Mouse (Mus musculus) adrenal gland, postnatal 25 days (tissue): ENCODE data around the gene Apod. TPM values are rescaled to one million over a fixed set of nuclear protein-coding genes. Genes with fewer than 3 reads are reported as not detected.
"Not testable (repeated sequence)": the region's sequence is repeated elsewhere in the genome, so short reads cannot be mapped to it uniquely, and the experiment has no call there.

ENCODE experiments used
- DNase-seq: peaks from one replicate; pipeline ENCODE4 v3.0.0; 2021; ENCODE audit warnings: mixed read lengths
- total RNA-seq: library from RNA; stranded (reverse); gene quantifications from 2 replicates; pipeline ENCODE4 v1.2.3, GENCODE M21; 2021

Apod gene
- total RNA-seq, 1 experiment from 2014 or later, result 7.6 TPM

DNA sequence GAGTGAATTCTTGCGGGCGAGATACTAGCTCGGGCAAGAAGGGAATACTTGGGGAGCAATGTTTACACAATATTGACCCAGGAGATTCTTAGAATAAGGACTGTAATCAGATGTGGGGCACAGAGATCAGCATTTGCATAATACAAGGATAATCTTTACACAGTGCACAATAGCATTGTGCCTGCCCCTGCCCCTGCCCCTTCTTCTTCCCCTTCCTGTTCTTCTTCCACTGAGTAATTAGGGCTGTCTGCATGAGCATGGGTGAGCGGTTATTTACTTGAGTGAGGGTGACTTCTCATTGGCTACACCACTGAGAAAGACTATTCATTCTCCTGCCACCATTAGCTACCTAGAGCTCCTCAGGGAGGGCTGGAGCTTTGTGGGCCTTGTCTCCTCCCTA lies 6.9 kb upstream of the Apod start:
- no peak for DNase-seq

DNA sequence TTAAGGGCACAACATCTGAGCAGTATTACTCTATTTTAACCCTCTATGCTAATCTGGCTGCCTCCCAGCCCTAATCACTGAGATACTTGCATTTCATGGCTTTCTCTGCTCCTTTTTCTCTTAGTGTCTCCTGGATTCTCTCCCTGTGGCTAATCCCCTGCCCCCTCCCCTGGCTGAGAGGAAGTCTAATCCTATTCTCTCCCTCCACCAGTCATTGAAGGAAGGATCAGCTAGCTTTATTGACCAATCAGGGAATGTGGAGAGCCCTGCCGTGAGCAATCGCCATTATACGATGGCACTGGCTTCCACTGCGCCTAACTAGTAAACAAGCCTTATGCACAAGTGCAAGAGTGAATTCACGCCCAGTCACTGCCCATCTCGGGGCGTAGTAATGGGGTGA lies 6.3 kb upstream of the Apod start:
- DNase-seq, result no peak

DNA sequence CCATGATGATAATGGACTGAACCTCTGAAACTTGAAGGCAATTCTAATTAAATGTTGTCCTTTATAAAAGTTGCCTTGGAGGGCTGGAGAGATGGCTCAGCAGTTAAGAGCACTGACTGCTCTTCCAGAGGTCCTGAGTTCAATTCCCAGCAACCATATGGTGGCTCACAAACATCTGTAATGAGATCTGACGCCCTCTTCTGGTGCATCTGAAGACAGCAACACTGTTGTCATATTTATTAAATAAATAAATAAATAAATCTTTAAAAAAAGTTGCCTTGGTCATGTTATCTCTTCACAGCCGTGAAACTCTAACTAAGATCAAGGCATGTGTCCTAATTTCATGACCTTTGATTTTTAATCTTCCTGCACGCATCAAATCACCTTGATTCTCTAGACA lies 5.1 kb upstream of the Apod start:
- not testable (repeated sequence) for DNase-seq

DNA sequence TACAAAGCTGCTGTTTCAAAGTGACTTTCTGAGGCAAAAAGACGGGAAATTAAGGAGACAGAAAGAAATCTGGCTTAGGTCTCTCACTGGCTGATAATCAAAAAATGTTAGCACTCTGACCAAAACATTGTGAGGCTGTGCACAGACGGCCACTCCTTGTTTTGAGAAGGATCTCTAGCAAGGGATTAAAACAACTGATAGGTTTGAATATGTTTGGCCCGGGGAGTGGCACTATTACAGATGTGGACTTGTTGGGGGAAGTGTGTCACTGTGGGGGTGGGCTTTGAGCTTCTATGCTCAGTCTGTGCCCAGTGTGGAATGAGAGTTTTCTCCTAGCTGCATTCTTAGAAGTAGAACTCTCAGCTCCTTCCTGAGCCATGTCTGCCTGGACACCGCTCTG lies 4.7 kb upstream of the Apod start:
- DNase-seq, result no peak

DNA sequence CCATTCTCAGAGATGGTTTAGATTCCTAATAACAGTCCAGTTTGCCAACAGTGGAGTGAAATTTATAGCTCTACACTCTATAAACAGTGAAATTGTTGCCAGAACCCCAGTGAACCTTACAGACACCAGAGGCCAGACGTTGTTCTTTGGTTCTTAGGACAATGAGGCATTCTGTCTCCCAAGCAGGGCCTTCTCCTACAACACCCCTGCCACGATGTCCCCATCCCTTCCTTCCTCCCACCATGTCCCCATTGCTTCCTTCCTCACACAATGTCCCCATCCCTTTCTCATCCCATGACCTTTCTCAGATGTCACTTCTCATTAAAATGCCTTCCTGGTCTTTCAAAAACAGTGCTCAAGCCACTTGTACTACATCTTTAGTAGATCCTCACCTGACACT lies 3.8 kb upstream of the Apod start:
- DNase-seq, result no peak

DNA sequence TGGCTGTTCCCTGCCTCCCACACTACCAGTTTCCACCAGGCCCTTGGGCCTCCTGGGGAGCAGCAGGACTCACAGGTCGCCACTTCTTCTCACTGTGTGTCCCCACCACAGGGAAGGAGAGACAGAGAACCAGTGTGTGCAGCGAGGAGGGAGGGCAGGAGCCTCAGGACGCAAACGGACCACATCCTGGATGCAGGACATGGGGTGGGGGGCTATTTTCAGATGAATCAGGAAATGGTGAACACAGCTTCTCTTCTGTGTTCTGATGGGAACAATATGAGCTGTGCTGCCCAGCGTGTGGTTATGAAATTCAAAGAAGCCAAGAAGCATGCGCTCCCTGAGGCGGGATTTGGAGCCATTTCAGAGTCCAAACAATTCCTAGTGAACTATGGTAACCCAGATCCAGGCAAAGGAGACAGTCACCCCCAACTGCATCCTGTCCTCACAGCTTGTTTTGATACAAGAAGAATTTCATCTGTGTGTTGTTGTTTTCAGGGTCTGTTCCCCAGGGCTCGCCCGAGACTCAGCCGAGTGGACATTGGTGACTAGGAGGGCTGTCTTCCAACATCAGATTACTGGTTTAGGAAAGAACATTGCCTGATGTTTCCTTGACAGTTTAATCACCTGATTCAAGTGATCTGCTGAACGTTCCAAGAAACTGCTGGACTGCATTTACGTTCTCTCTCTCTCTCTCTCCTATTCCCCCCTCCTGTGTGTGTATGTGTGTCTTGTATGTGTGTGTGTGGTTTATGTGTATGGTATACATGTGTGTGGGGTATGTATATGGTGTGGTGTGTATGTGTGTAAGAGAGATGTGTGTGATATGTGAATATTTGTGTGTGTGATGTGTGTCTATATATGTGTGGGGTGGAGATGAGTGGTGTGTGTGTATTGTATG lies 1.9 kb upstream of the Apod start:
- not testable (repeated sequence) for DNase-seq

DNA sequence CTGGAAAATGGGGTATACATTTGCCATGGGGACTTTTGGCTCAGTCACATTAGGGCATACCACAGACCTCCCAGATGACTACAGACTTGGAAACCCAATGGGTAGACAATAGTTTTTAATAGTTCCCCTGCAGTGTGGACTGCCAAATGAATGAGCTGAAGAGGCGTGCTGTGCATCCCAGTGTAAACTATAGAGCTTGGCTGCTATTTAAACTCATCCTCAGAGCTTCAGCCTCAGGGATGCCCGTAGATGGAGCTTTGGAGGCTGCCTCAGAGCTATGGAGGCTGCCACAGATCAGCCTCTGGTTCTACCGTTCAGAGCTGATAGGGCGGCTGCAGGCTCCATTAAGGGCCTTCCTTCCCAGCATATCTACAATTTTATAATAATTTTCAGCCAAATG lies 686 bp upstream of the Apod start:
- DNase-seq, result no peak

DNA sequence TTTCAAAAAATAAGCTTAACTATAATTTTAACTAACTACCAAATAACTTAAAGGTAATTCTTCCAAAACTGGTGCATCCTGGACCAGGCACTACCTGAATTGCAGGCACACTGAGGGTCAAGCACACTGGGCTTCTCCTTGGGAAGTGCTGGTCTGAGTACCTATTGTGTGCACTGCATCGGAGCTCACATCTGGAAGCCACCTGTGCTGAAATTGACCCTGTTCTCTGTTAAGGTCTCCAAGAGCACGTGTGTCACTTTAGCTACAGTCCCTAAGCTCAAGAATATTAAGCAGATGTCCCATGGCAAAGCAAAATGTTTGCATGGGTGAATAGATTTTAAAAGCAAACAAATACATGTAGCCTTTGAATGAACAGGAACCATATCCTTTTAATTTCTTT lies 997 bp downstream of the Apod start:
- DNase-seq, result no peak

DNA sequence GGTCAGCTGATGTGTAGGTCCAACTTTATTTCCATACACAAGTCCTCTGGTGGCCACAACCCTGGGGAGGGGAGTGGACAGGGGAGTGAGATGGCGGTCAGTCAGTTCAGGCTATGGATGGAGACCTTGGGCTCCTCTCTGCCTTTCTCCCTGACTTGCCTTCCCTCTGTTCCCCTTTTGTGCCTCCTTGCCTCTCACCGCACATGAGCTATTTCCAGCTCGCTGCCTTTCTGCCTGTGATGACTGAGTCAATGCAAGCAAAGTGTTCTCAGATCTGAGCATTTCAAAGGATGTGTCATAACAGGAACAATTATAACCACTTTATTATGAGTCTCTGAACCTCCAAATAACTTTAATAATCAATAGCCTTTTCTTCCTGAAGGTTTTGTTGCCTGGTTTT lies 2.3 kb downstream of the Apod start:
- no peak for DNase-seq

DNA sequence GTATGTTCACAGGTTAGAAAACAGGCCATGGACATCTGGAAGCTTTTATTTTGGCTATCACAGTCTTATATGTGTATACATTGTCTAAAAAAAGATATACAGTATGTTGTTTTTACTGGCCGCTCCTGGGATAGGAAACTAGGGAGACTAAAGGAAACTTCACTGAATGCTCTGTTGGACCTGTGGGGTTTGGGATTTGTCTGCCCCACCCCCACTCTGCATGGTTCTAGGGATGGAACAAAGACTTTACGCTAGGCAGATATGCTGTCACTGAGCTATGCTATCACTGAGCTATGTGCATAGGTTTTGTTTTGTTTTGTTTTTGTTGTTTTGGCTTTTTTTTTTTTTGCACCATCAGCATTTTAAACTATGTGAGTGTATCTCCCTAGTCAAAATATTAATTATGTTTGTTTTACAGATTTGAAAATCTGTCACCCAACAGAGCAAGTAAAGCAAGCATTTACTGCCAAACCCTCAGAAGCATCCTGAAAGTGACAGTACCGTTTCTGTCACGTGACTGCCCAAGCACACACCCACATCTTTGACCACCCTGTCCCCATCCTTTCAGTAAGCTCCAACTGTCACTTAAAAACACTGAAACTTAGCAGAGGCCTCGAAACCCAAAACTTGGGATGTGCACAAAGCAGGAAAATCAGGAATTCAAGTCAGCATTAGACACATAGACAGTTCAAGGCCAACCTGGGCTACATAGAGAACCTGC lies 9.2 kb downstream of the Apod start:
- no peak for DNase-seq

DNA sequence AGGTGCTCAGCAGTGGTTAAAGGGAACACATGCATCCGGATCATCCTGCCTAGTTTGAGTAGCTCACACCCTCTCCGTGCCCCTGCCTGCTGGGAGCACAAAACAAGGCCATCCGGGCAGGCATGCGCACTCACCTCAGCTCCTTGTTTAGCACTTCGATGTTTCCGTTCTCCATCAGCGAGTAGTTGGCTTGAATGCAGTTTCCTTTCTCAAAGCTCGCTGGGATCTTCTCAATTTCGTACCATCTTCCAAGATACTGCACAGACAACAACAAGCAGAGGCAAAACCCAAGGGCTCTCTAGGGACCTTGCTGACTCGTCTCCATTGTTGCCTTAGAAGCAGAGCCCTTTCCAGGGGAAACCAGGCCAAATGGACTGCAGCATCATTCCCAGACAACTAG lies 11.3 kb downstream of the Apod start:
- DNase-seq, result no peak

DNA sequence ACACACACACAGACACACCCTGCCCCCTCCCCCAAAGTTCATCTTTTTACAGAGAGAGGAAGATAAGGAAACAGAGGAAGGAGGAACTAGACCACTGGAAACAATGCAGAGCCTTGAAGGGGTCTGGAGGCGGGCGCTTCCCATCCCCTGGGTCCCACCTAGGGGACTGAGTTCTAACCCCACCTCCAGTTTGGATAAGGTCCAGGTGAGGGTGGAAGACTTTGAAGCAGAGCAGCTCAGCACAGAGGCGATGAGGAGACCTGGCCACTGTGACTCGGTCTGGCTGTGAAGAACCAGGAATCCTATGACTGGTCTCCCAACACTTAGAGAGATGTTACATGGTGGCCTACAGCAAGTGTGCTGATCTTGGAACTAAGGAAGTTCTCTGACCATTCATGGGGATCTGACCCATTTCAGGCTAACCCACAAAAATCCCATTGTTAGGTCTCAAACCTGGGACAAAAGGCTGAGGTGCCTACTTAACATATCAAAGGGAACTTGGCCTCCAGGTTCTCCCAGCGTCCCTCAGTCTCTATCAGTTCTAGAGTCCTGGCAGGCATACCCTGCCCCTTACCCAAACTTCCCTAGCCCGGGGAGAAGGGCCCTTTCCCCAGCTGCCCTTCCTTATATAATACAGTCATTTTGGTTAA lies 13.6 kb downstream of the Apod start:
- no peak for DNase-seq

DNA sequence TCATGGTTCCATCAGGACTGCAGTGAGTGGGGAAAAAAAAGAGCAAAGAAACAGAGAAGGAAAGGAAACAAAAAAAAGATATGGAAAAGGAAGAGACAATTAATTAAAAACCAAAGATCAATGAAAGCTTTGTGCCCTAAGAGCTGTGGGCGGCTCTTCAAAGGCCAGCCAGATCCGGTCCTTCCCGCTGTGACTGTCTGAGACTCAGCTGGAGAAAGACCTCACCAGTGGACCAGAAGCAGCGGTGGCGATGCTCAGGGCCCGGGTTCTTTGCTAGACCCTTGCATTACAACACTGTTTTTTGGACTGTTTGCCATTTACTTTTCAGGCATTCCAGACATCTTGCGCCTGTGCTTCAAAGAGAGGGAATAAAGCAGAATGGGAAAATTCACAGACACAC lies 14.1 kb downstream of the Apod start:
- DNase-seq, result no peak

DNA sequence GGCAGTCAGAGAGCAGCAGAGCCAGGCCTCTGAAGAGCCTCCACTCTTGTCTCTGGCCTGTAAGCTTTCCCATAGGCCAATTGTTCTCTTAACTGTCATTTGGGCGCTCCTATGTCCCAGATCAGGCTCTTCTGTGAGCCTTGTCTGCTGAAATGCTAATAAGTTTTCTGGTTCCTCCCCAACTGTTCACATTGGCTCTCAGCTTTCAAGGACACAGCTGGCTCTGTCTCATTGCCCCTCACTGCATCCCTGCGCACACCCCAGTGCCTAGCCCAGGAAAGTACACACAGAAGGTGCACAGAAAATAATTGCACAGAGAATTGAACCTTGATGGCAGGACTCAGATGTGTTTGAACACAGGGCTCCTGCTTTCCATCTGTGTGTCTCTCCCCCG lies 14.7 kb downstream of the Apod start:
- DNase-seq, result no peak

DNA sequence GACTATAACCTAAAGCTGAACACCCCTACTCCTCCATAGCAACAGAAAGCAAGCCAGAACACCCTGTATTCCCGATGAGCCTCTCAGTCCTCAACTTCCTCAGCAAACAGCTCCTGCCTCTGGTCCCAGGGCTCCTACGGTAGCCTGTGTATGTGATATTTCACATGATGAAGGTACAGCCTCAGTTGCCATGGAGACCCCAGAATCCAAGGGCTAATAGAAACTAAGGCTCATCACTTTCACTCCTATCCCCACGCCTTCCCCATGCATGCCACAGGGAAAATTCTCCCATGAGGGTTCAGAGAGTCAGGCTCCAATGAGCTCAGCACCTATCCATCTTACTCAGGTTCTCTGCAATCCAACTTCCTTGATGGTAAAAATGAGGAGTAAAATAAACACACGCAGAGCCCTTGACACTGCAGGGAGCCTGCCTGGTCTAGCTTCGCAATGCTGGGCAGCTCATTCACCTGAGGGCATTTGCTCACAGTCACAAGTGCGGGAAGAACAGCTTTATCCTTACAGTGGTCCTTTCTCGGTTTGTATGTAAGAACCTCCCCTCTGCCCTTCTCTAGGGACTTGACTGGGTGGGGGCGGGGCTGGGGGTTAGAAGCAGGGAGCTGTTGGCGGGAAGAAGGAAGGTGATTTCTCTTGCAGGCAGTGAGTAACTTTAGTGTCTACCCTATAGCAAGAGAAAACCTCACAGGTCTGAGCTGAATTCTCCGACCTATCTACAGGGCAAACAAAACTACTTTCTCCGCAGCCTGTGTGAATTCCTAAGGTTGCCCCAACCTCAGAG lies 15.2 kb downstream of the Apod start:
- DNase-seq, result no peak

DNA sequence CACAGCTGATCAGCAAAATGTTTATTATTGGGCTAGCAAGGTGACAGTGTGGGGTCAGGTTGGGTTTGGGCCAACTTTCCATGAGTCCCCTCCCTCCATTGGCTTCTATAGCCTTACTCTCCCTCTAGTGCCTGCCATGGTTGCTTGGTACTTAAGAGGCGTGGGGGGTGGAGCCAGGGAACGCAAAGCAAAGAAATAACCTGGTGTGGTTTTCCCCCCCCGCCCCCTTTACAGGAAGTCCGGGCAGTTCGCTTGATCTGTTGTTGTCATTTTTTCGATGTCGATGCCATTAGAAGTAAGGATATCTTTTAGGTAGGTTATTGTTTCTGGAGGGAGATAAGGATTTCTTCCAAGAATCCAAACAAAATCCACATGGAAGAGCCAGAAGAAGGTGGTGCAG lies 17.5 kb downstream of the Apod start:
- DNase-seq, result no peak

DNA sequence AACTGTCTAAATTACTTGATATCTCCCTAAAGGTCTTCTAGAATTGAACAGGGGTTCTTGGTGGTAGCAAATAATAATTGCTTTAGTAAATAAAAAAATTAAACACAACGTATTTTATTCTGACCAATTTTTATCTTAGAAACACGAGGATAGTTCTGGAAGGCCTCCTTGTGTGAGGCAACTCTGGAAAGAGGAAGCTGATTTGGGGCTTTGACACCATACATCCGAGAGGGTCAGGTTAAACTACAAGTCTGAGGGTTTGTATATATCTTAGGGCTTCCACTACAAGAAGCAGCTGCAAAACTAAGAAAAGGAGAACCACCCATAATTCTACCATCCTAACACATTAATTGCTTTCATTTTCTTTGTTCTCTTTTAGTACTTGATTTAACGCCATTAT lies 20.8 kb downstream of the Apod start:
- no peak for DNase-seq

DNA sequence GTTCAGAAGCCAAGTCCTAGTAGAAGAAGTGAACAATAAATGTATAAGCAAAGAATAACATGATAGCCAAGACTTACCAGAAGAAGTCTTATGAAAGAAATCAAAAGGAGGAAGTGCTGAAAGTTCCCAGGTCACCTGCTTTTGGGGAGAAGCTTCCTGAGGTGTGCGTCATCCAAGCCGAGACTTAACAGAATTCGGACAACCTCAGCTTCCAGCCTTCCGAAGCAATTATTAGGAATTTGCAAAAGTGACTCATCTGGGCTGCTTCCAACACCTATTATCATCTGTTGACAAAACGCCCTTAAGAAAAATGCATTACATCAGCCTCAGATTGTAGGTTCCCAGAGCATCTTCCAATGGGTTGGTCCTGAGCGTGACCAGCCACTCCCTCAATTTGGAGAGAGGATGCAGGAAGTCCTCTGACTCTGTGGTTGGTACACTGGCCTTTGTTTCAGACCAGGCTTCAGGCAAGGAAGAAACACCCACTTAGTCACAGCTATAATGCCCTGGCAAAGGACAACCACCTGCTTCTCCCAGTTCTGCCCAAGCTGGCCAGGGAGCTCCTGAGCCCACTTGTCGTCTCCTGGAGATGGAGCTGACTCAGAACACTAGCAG lies 23.8 kb downstream of the Apod start:
- no peak for DNase-seq

DNA sequence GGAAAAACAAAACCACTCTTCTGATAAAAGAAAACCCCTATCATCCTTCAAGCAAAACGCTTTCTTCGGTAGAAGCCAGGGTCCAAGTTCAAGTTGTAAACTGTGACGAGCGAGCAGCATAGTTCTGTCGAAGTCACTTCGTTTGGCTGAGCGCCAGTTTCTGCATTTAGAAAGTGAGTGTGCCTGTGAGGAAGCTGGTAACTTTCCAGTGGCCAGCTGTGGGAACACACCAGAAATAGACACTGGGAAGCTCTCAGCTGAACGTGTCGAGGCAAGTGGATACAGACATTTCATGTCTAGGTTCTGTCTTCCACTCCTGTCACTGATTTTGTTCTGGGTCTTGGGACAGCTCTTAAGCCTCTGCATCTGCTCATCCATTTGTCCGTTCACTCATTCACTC lies 24.3 kb downstream of the Apod start:
- DNase-seq, result peak; percentile 82

DNA sequence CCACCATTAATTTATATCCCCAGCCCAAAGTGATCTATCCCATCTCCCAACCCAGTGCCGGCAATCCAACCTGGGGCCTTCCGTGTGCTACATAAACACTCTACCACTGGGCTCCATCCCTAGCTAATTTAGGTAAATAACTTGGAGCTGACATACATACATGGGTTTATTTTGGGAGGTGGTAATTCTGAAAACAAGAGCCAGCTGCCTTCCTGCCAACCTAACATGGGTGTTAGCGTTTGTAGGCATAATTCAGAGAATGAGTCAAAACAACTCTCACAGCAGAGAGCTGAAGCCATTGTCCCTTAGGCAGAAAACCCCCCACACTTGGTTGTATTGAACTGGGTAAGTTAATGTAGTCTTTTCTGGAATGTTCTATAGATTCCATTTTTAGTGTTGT lies 26.9 kb downstream of the Apod start:
- no peak for DNase-seq

DNA sequence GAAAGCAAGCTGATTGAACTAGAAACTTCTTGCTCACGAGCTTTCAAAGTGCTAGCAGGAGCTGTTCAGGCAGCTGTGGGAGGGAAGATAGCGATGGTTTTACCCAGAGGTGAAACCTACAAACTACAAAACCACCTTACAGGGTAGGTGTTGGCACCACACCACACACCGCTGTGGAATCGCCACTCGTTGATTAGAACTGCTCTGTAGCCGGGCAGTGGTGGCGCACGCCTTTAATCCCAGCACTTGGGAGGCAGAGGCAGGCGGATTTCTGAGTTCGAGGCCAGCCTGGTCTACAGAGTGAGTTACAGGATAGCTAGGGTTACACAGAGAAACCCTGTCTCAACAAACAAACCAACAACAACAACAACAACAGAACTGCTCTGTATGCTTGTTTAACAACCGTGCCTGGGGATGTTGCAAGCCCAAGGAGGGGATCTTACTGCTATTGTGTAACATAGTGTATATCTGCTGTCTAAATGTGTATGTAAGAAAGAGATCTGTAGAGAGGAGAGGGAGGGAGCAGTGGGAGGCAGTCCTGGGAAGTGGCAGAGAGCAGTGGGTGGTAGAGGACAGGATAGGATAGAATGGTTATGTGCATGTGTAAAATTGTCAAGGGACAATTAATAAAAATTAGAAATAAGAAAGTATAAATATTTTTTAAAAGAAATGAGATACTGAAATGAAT lies 27.7 kb downstream of the Apod start:
- no peak for DNase-seq
